Mouse (Mus musculus) splenic B cell, adult 2 months (primary cell): ENCODE measurements around the gene Cnpy1.

ENCODE experiments used
- DNase-seq: peaks from one replicate; pipeline ENCODE4 v3.0.0-alpha.2; 2011; ENCODE audit warnings: low read depth, low spot score
- H3K27me3 ChIP-seq: 2 replicates; pipeline ENCODE4 v1.6.1; 2012; ENCODE audit warnings: mild to moderate bottlenecking, low read length, moderate library complexity, mixed read lengths; ENCODE audit not compliant: control insufficient read depth, poor library complexity, insufficient read depth, severe bottlenecking
- H3K36me3 ChIP-seq: 2 replicates; pipeline ENCODE4 v1.6.1; 2012; ENCODE audit warnings: mild to moderate bottlenecking, low read length, moderate library complexity, mixed read lengths; ENCODE audit not compliant: control insufficient read depth, poor library complexity, insufficient read depth, severe bottlenecking

Cnpy1 gene

GRCm38 (mm10) chr5:28157044-28157730 is 88.4 kb downstream of the Cnpy1 start:
- Histone ChIP-seq H3K27me3 (peaks cover 6% of the 10 kb centered on the region), H3K36me3 (no peaks in the 10 kb centered on the region)
- no peak for DNase-seq
